Mouse (Mus musculus): ENCODE data around the gene Lamp5. TPM values are rescaled to one million over a fixed set of nuclear protein-coding genes. Genes with fewer than 3 reads are reported as not detected.

The Lamp5 gene
- total RNA-seq (2023), result not detected

GRCm38 (mm10) chr2:136051688-136052289 lies at the start of gene Lamp5:
TSS of gene Lamp5 (plus strand) at chr2:136052239.

